Mouse (Mus musculus) c-Kit-positive CD71-positive TER-119-positive erythroid progenitor cells, embryonic 14.5 days (primary cell): ENCODE data around the gene St6gal1.

Experiments used
- DNase-seq: peaks from one replicate; pipeline ENCODE4 v3.0.0-alpha.2; 2013; ENCODE audit warnings: low spot score

Gene St6gal1

DNA sequence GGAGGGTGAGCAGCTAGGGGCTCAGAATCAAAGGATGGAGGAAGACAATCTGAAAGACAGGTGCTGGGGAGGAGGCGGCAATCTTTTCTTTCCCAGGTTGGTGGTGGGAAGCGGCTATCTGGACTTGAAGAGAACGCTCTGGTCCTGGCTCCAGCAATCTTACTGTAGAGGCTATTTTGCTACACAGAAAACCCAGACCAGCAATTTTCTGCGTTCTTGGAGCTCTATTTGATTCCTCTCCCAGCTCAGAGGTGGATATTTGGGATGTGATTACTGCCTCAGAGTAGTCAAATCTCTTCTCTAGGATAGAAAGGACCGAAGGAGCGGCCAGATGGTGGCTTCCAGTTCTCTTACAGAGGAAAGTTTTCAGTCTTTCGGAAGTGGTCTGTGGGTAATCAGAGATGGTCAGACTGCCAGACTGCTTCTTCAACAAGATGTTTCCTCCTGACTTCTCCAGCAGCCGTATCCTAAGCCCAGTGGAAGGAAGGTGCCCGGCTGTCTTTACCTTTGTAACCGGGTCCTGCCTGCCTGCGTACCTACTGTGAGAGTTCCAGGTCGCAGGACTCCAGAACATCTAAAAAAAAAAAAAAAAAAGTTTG lies 570 bp upstream of the St6gal1 start:
- no peak for DNase-seq

- DNase-seq, result no peak
These were observed 655 bp downstream of the St6gal1 start for GRCm38 (mm10) chr16:23225069-23225721.

DNA sequence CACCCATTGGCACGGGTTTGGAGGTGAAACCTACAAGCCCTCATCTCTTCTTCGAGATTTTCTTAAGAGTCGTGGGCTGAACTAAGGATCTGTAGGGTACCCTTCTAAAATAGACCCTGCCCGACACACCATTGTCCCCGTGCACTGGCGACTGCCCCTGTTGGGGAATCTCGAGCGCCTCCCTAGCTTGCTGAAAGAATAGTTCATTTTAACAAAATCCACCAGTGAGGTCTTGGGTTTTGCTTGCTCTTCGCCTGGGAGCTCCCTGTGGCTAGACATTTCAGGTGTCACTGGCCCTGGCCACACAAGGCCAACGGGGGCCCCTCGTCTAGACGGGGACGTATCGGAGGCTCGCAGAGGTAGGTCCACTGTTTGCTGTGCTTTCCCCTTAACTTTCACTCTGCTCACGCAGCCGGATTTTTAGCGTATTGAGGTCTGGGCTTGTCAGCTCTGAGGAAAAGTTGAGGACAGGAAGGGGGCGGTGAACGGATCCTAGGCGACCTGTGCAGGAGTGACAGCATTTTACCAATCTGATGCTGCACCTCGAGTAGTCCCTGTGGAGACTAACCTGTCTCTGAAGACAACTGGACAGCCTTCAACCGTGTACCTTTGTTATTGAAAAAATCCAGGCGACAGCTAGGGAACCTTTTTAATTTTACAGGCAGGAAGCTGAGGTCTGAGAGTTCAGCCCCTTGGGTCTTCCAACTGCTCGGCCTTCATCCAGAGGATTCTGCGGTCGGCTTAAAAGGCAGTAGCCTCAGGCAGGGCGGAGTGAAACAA lies 1.5 kb downstream of the St6gal1 start:
- DNase-seq, result no peak

DNA sequence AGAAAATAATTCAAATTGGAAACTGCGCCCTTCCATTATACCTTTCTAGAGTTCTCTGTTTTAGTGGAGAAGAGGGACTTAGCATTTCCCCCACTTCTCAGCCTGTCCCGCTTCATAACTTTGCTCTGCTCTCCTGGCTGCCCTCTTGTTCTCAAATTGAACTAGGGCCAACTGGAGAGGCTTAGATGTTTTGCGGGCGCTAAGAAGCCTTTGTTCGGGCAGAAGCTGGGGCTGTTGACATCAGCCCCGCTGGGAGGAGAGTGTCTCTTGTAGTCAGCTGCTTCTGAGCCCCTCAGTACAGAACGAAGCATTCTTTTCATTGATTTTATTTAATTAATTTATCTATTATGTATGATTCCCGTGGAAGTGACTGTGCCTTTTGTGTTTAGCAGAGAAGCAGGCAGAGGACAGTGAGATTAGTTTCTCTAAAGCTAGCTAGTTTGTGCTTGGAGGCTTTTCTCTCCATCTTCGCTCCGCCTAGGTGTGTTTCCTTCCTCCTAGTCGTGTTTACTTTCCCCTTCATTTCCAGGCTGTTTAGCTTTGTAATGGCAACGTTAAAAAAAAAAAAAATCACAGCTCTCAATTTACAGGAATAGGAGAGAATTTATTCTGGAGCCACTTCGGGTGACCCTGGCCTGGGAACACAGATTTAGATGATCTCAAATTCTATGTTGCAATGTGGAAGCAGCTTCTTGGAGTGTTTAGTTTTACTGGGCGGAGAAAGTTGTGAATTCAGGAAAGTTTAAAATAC lies 2.2 kb downstream of the St6gal1 start:
- no peak for DNase-seq

DNA sequence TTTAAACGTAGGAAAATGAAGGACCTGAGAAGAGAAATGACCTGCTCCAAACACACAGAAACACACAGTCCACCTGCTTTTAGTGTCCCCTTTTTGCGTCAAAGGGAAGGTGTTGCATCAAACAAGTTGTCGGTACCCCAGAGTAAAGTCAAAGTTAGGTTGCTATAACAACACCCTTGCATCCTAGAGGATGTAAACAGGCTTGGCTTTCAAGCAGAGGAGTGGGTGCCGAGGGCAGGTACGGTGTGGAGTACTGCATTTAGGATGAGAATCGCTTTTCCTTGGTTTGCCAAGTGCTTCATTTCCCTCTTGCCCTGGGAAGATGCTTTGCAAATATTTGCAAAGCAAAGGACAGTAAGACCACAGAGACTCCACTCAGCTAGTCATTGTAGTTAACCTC lies 3.3 kb downstream of the St6gal1 start:
- no peak for DNase-seq

GRCm38 (mm10) chr16:23228486-23228885 lies 3.9 kb downstream of the St6gal1 start:
- DNase-seq, result no peak

GRCm38 (mm10) chr16:23229945-23230344 lies 5.4 kb downstream of the St6gal1 start:
- no peak for DNase-seq

GRCm38 (mm10) chr16:23231168-23231567 lies 6.6 kb downstream of the St6gal1 start:
- no peak for DNase-seq

DNA sequence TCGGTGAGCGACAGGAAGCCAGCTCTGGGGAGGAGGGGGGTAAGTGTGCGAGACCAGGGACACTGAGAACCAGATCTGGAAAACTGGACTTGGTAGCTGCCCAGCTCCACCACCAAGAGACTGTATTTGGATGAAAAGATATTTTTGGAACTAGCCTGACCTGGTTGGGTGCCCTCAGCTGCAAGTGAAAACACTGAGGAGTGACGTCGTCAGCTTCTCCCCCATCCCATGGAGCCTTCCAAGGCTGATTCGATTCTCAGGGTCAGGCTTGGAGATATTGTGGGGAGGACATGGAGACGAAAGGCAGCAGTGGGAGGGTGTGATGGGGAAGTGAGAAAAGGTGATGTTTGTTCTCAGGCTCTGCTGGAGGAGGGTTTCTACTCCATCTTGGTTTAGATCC lies 8.2 kb downstream of the St6gal1 start:
- no peak for DNase-seq

DNA sequence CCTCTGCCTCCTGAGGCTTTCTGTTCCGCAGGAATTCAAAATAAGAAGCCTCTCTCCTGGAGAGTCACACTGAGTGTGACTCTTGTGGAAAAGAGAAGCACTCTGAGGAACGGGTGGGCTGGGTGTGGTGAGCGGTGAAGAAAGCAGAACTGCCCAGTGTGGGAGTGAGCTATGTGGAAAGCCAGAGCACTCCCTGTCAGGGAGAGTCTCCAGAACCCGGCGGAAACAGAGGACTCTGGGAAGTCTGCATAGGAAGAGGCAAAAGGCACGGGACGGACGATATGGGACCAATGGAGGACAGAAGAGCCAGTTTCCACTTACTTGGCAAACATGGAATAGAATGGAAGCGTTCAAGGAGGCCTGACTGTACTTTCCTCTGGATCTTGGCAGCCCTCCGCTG lies 9.0 kb downstream of the St6gal1 start:
- DNase-seq, result no peak

GRCm38 (mm10) chr16:23234557-23234956 lies 10.0 kb downstream of the St6gal1 start:
- no peak for DNase-seq

DNA sequence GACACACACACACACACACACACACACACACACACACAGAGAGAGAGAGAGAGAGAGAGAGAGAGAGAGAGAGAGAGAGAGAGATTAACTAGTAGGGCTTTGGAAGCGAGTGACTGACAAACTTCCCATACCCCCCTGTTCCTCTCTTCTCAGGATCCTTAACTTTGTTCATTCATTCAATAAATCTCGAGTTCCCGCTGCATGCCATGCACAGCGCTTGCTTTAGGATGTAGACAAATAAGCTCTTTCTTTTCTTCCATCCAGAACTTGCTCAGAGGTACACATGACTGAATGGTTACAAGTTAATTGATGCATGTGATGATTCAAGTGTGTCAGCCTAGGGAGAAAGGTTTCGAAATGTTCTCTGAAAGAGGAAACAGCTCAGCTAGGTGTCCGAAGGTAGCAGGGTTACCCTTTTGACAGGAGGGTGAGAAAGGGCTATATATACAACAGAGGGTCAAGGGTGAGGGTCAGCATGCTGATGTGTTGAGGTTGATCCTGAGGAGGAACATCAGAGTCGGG lies 10.7 kb downstream of the St6gal1 start:
- no peak for DNase-seq

DNA sequence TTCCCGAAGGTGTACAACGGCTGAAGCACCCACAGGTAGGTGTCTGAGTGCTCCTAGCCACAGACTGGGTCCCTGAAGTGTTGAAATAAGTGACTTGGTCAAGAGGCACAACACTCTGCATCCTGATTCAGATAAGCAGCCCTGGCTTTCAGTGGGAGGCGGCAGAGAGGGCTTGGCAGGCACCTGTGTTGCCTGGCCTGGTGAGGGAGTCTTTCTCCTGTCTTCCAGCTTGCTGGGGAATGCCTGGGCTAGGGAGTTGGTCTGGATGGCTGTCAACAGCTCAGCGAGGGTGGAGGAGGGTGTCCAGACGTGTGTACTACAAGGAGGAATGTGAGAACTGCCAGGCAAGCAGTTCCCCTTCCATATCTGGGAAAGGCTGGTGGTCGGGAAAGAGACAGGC lies 15.0 kb downstream of the St6gal1 start:
- no peak for DNase-seq

- no peak for DNase-seq
These were observed 15.8 kb downstream of the St6gal1 start for GRCm38 (mm10) chr16:23240049-23240949.

GRCm38 (mm10) chr16:23240950-23241259 lies 16.4 kb downstream of the St6gal1 start:
- DNase-seq, result no peak

DNA sequence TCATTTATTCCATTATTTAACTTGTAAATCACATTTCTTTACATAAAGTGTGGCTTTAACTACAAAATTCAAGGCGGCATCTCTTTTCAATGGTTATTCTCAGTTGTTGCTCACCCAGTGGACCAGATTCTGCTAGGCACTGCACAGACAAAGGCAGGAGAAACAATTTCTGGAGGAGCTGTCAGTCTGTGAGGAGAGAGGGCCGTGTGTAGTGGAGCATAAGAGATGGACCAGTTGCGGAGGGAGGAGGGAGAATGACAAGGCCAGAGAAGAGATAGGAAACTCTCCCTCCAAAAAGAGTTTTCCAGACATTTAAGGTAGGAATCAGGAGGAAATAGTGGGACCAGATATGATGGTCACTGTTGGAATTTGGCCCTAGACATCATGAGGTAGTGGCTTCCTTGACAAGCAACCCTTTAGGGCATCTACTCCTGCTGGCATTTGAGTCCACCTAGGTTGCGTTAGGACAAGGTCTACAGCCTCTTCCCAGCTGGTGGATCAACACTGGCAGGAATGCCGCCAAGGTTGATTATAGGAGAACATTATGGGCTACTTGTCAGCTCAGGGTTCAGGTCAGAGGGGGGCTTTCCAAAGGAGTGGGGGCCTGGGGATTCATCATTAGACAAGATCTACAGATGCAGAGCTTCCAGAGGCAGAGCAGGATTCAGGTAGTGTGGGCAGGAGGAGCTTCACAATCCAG lies 19.3 kb downstream of the St6gal1 start:
- DNase-seq, result no peak

GRCm38 (mm10) chr16:23244486-23244885 lies 19.9 kb downstream of the St6gal1 start:
- no peak for DNase-seq

GRCm38 (mm10) chr16:23249285-23249684 lies 24.7 kb downstream of the St6gal1 start:
- no peak for DNase-seq

DNA sequence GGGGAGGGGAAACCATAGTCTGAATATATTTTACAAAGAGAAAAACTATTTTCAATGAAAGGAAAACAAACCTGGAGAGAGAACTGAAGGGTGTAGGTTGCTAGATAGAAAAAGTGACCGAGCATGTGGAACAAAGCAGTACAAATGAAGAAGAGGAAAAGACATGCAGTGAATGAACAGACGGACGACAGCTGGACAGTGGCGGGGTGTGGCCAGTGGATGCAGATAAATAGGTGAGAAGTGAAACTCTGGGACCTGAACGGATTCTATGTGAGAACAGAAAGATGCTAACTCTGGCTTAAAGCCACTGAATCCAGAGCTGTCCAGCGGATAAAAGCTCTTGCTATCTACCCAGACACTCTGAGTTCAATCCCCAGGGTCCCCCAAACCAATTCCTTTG lies 25.2 kb downstream of the St6gal1 start:
- no peak for DNase-seq

GRCm38 (mm10) chr16:23250556-23251444 lies 26.3 kb downstream of the St6gal1 start:
- no peak for DNase-seq
